ENCODE assay signal across 8 mouse cellular contexts in genomic region chr11:108889121-108889520, GRCm38 (mm10). TPM values are rescaled to one million over a fixed set of nuclear protein-coding genes. Genes with fewer than 3 reads are reported as not detected.
DNase-seq lines count a peak whose midpoint lies in the region; ATAC-seq and TF ChIP-seq lines count a peak whose summit lies in the region.
"Had no signal": no experiment of that assay in that cellular context is flagged by ENCODE, and none has a peak within 500 bp of the region (broad histone marks: within the 10 kb centered on the region; RNA-seq: fewer than 3 reads in every experiment).

No protein-coding gene starts in this region.

- no peak overlapping the region for H3K4me2 ChIP-seq in liver, embryonic 14.5 days (ENCODE audit: low read depth)
- no peak overlapping the region for H3K4me2 ChIP-seq in liver, embryonic 12.5 days
- no peak overlapping the region for H3K4me2 ChIP-seq in embryonic facial prominence, embryonic 11.5 days (ENCODE audit: low read depth, low read length)
- no peak overlapping the region for H3K4me2 ChIP-seq in forebrain, embryonic 16.5 days (ENCODE audit: low read length)
- H3K4me2 ChIP-seq: neural tube, embryonic 12.5 days had no signal

- TF ChIP-seq POLR2A in bone marrow, adult 2 months (IDR thresholded peaks at IDR 0.05; ENCODE audit: borderline replicate concordance, control insufficient read depth, low read depth, low read length), result no peak

- no peaks in the 10 kb centered on the region for H3K36me3 ChIP-seq in liver, embryonic 14.5 days (replicated peaks; ENCODE audit: control insufficient read depth, insufficient read depth, low read depth)
- H3K36me3 ChIP-seq in liver, embryonic 12.5 days, result no peaks in the 10 kb centered on the region
- no peaks in the 10 kb centered on the region for H3K36me3 ChIP-seq in embryonic facial prominence, embryonic 11.5 days (replicated peaks; ENCODE audit: control insufficient read depth, insufficient read depth, low read depth, low read length)
- no peaks in the 10 kb centered on the region for H3K36me3 ChIP-seq in forebrain, embryonic 16.5 days (ENCODE audit: control insufficient read depth, insufficient read depth)
- H3K36me3 ChIP-seq: neural tube, embryonic 12.5 days had no signal

- ATAC-seq in liver, embryonic 14.5 days (ENCODE audit: insufficient read depth), result no peak
- ATAC-seq in liver, embryonic 12.5 days, result no peak
- no peak for ATAC-seq in embryonic facial prominence, embryonic 11.5 days (replicated peaks; ENCODE audit: insufficient number of reproducible peaks, low FRiP score, low TSS enrichment, low read depth)
- ATAC-seq in forebrain, embryonic 16.5 days, result no peak

- H3K27ac ChIP-seq in liver, embryonic 14.5 days, result no peak overlapping the region
- no peak overlapping the region for H3K27ac ChIP-seq in liver, embryonic 12.5 days
- no peak overlapping the region for H3K27ac ChIP-seq in bone marrow, adult 2 months (ENCODE audit: control insufficient read depth, insufficient read depth, low read depth, low read length, poor library complexity)
- H3K27ac ChIP-seq in embryonic facial prominence, embryonic 11.5 days (replicated peaks; ENCODE audit: low read depth, low read length), result no peak overlapping the region
- H3K27ac ChIP-seq in forebrain, embryonic 16.5 days (ENCODE audit: low read length), result no peak overlapping the region
- H3K27ac ChIP-seq: neural tube, embryonic 12.5 days had no signal

- DNase-seq in liver, embryonic 14.5 days (ENCODE audit: low read depth in 3 of 3, low spot score in 3 of 3), result no peak
- DNase-seq in embryonic facial prominence, embryonic 11.5 days (ENCODE audit: low spot score), result peak; percentile 63
- DNase-seq in lung, postnatal 25 days (ENCODE audit: low spot score), result peak; percentile 52
- DNase-seq in adrenal gland, postnatal 4 days (ENCODE audit: low spot score in 2 of 2), result no peak

- no peak overlapping the region for H3K4me3 ChIP-seq in liver, embryonic 14.5 days (ENCODE audit: insufficient read depth in 1 of 2, low read depth in 2 of 2, low read length in 2 of 2)
- H3K4me3 ChIP-seq in liver, embryonic 12.5 days, result no peak overlapping the region
- no peak overlapping the region for H3K4me3 ChIP-seq in bone marrow, adult 2 months (replicated peaks; ENCODE audit: control insufficient read depth, low read depth, low read length)
- H3K4me3 ChIP-seq in embryonic facial prominence, embryonic 11.5 days (ENCODE audit: low read depth, low read length), result no peak overlapping the region
- H3K4me3 ChIP-seq in forebrain, embryonic 16.5 days (replicated peaks; ENCODE audit: low read length), result no peak overlapping the region
- H3K4me3 ChIP-seq: neural tube, embryonic 12.5 days had no signal

- WGBS in liver, embryonic 14.5 days (ENCODE audit: insufficient replicate concordance), result 25% methylated on average over 11 of the region's 11 CpGs
- 22% methylated on average over 11 of the region's 11 CpGs for WGBS in liver, embryonic 12.5 days (ENCODE audit: insufficient replicate concordance)
- WGBS in bone marrow, adult 2 months, result 62% methylated on average over 11 of the region's 11 CpGs
- 46% methylated on average over 11 of the region's 11 CpGs for WGBS in embryonic facial prominence, embryonic 11.5 days
- WGBS in forebrain, embryonic 16.5 days, result 46% methylated on average over 11 of the region's 11 CpGs

- no peak for TF ChIP-seq EP300 in liver, embryonic 14.5 days (IDR thresholded peaks at IDR 0.05; ENCODE audit: low read depth)

- no peaks in the 10 kb centered on the region for H3K9me3 ChIP-seq in liver, embryonic 14.5 days (ENCODE audit: control insufficient read depth, low read length)
- no peaks in the 10 kb centered on the region for H3K9me3 ChIP-seq in liver, embryonic 12.5 days (replicated peaks)
- H3K9me3 ChIP-seq in embryonic facial prominence, embryonic 11.5 days (replicated peaks; ENCODE audit: control insufficient read depth, low read length), result no peaks in the 10 kb centered on the region
- H3K9me3 ChIP-seq in forebrain, embryonic 16.5 days (ENCODE audit: control insufficient read depth, low read length), result no peaks in the 10 kb centered on the region
- H3K9me3 ChIP-seq: neural tube, embryonic 12.5 days had no signal

- peaks cover 7% of the 10 kb centered on the region for H3K27me3 ChIP-seq in liver, embryonic 14.5 days (ENCODE audit: control insufficient read depth, insufficient read depth, low read length)
- H3K27me3 ChIP-seq in liver, embryonic 12.5 days (replicated peaks), result peaks cover 55% of the 10 kb centered on the region
- no peaks in the 10 kb centered on the region for H3K27me3 ChIP-seq in embryonic facial prominence, embryonic 11.5 days (ENCODE audit: control insufficient read depth, insufficient read depth, low read length)
- H3K27me3 ChIP-seq in forebrain, embryonic 16.5 days (replicated peaks; ENCODE audit: control insufficient read depth, insufficient read depth, low read length), result peaks cover 6% of the 10 kb centered on the region; the same call in 1 of the 2 replicates
- H3K27me3 ChIP-seq: neural tube, embryonic 12.5 days had no signal

- peak; percentile 65 for TF ChIP-seq CTCF in liver, embryonic 14.5 days (IDR thresholded peaks at IDR 0.05; ENCODE audit: low read depth)
- peak; percentile 29; the same call in 1 of the 2 replicates for TF ChIP-seq CTCF in bone marrow, adult 2 months (IDR thresholded peaks at IDR 0.05; ENCODE audit: control insufficient read depth, insufficient read depth, low read length)

- no peaks in the 10 kb centered on the region for H3K4me1 ChIP-seq in liver, embryonic 14.5 days (replicated peaks; ENCODE audit: control insufficient read depth in 2 of 2, insufficient read depth in 2 of 2, low read length in 1 of 2)
- no peaks in the 10 kb centered on the region for H3K4me1 ChIP-seq in liver, embryonic 12.5 days
- H3K4me1 ChIP-seq in bone marrow, adult 2 months (ENCODE audit: control insufficient read depth, insufficient read depth, low read length), result no peaks in the 10 kb centered on the region
- no peaks in the 10 kb centered on the region; the same call in 1 of the 2 replicates for H3K4me1 ChIP-seq in embryonic facial prominence, embryonic 11.5 days (ENCODE audit: control insufficient read depth, insufficient read depth, low read length)
- H3K4me1 ChIP-seq in forebrain, embryonic 16.5 days (replicated peaks; ENCODE audit: control insufficient read depth, insufficient read depth, low read length), result peaks cover 22% of the 10 kb centered on the region

- H3K9ac ChIP-seq in liver, embryonic 14.5 days (replicated peaks), result no peak overlapping the region
- H3K9ac ChIP-seq in liver, embryonic 12.5 days, result no peak overlapping the region
- no peak overlapping the region for H3K9ac ChIP-seq in embryonic facial prominence, embryonic 11.5 days (replicated peaks; ENCODE audit: low read length)
- no peak overlapping the region for H3K9ac ChIP-seq in forebrain, embryonic 16.5 days (replicated peaks; ENCODE audit: low read depth, low read length)
- H3K9ac ChIP-seq: neural tube, embryonic 12.5 days had no signal

RNA-seq across cellular contexts. Expression of gene Axin2, which starts 31.0 kb away (rescaled TPM):
- polyA plus RNA-seq in liver, embryonic 14.5 days (2012; rRNA removed), result 0.36 and 0.85 TPM in 2 replicates
- polyA plus RNA-seq in liver, embryonic 14.5 days (2014; fragmentation: Nextera tagmentation; extraction: Ambion mirVana), result 0.15 and 0.16 TPM in 2 replicates
- polyA plus RNA-seq in liver, embryonic 12.5 days (2016; fragmentation: Nextera tagmentation; extraction: Ambion mirVana), result 0.41 and 0.85 TPM in 2 replicates
- 2.5 TPM in 1 of 2 replicates, not detected in the other for polyA plus RNA-seq in bone marrow, adult 2 months (2011; ENCODE audit: insufficient read depth, insufficient read length, low replicate concordance, missing spikeins)
- 15.3 and 15.9 TPM in 2 replicates for polyA plus RNA-seq in embryonic facial prominence, embryonic 11.5 days (2014; fragmentation: Nextera tagmentation; extraction: Ambion mirVana)
- 10 to 100 TPM; 48.9 to 52.8 TPM for total RNA-seq in adrenal gland, postnatal 4 days (2021)
- polyA plus RNA-seq in forebrain, embryonic 16.5 days (2015; fragmentation: Nextera tagmentation; extraction: Ambion mirVana), result 5.9 and 8.4 TPM in 2 replicates

Comparison
In these comparisons a context has a peak if more than half of its experiments do, and no peak if none do; other contexts are left out.
1. DNase-seq: peak in embryonic facial prominence, embryonic 11.5 days (single experiment) and lung, postnatal 25 days (single experiment); none in liver, embryonic 14.5 days (0 of 3) and adrenal gland, postnatal 4 days (0 of 2).